Mouse (Mus musculus) C2C12 (cell line): ENCODE results near the gene Acan. TPM values are rescaled to one million over a fixed set of nuclear protein-coding genes. Genes with fewer than 3 reads are reported as not detected.
A peak's percentile ranks its signal among the peaks of the same experiment; 100 is the strongest.

ENCODE experiments used
- H3K27me3 ChIP-seq: one replicate; pipeline ENCODE4 v1.6.1; 2011; ENCODE audit not compliant: control insufficient read depth, insufficient read depth, insufficient read length
- H3K36me3 ChIP-seq: one replicate; pipeline ENCODE4 v1.6.1; 2011; ENCODE audit not compliant: control insufficient read depth, insufficient read depth
- H3K4me3 ChIP-seq: one replicate; pipeline ENCODE4 v1.5.1; 2011; ENCODE audit warnings: mild to moderate bottlenecking, control low read depth; ENCODE audit not compliant: poor library complexity, insufficient read depth, severe bottlenecking
- H3K79me2 ChIP-seq: one replicate; pipeline ENCODE4 v1.6.1; 2011; ENCODE audit not compliant: control insufficient read depth, insufficient read depth
- H3K79me3 ChIP-seq: one replicate; pipeline ENCODE4 v1.6.1; 2011; ENCODE audit warnings: low read depth, control low read depth
- H3ac ChIP-seq: one replicate; pipeline ENCODE3; 2011; ENCODE audit warnings: low read depth; ENCODE audit not compliant: control insufficient read depth, insufficient read length
- CEBPB ChIP-seq: IDR thresholded peaks from one replicate; pipeline ENCODE4 v1.6.1; 2011; ENCODE audit warnings: low read depth, mild to moderate bottlenecking, control low read depth, moderate library complexity
- CTCF ChIP-seq: IDR thresholded peaks from one replicate; pipeline ENCODE4 v1.5.1; 2011; ENCODE audit not compliant: control insufficient read depth, insufficient read depth, insufficient read length
- FOSL1 ChIP-seq: IDR thresholded peaks from one replicate; pipeline ENCODE4 v1.8.0; 2011; ENCODE audit warnings: mild to moderate bottlenecking, low read length; ENCODE audit not compliant: poor library complexity, insufficient read depth, severe bottlenecking
- MAX ChIP-seq: IDR thresholded peaks from one replicate; pipeline ENCODE4 v1.6.1; 2011; ENCODE audit warnings: mild to moderate bottlenecking, control low read depth
- MYOD1 ChIP-seq: IDR thresholded peaks from one replicate; pipeline ENCODE4 v1.6.1; 2011; ENCODE audit warnings: low read depth; ENCODE audit not compliant: control insufficient read depth, insufficient read length
- MYOG ChIP-seq: IDR thresholded peaks from one replicate; pipeline ENCODE4 v1.6.1; 2011; ENCODE audit not compliant: control insufficient read depth, insufficient read length; ENCODE audit errors: extremely low read depth
- USF1 ChIP-seq: IDR thresholded peaks from one replicate; pipeline ENCODE4 v1.6.1; 2011; ENCODE audit warnings: low read depth, mild to moderate bottlenecking, control low read depth, moderate library complexity
- polyA plus RNA-seq: library from polyadenylated mRNA; unstranded; fragments of >200 nt; fragmentation: generic; extraction: Trizol; gene quantifications from one replicate; pipeline ENCODE4 v1.2.1, GENCODE M21; 2012; ENCODE audit warnings: missing spikeins

Gene Acan
- polyA plus RNA-seq, 1 experiment: 0.01 TPM

GRCm38 (mm10) chr7:79080572-79081399 lies 27.5 kb downstream of the Acan start:
- TF ChIP-seq MYOG (no peak), CTCF (peak; percentile 83)
- H3ac ChIP-seq: no peak overlapping the region
- no peaks in the 10 kb centered on the region for H3K79me2 ChIP-seq
- H3K36me3 ChIP-seq: no peaks in the 10 kb centered on the region
- no peaks in the 10 kb centered on the region for H3K79me3 ChIP-seq
- H3K27me3 ChIP-seq: peaks cover 47% of the 10 kb centered on the region
- no peak overlapping the region for H3K4me3 ChIP-seq

- Histone ChIP-seq H3K79me3 (no peaks in the 10 kb centered on the region), H3K4me3 (no peak overlapping the region), H3K79me2 (no peaks in the 10 kb centered on the region), H3K27me3 (peaks cover 51% of the 10 kb centered on the region), H3ac (no peak overlapping the region), H3K36me3 (no peaks in the 10 kb centered on the region)
- TF ChIP-seq CTCF (no peak), USF1 (no peak), MYOD1 (no peak), MAX (no peak), MYOG (no peak), CEBPB (no peak), FOSL1 (no peak)
These were observed 35.8 kb downstream of the Acan start for GRCm38 (mm10) chr7:79089111-79089510.

- H3K79me2 ChIP-seq: no peaks in the 10 kb centered on the region
- no peaks in the 10 kb centered on the region for H3K79me3 ChIP-seq
- no peak overlapping the region for H3K4me3 ChIP-seq
- peaks cover 48% of the 10 kb centered on the region for H3K27me3 ChIP-seq
- H3ac ChIP-seq: no peak overlapping the region
- TF ChIP-seq MYOG: no peak
- no peak for TF ChIP-seq FOSL1
- TF ChIP-seq CTCF: no peak
- no peak for TF ChIP-seq MAX
- no peak for TF ChIP-seq USF1
- no peaks in the 10 kb centered on the region for H3K36me3 ChIP-seq
These were observed 43.2 kb downstream of the Acan start for GRCm38 (mm10) chr7:79096492-79096891.

GRCm38 (mm10) chr7:79113848-79114247 lies 60.6 kb downstream of the Acan start:
- H3K36me3 ChIP-seq: no peaks in the 10 kb centered on the region
- no peak for TF ChIP-seq FOSL1
- no peak for TF ChIP-seq MYOG
- TF ChIP-seq CTCF: no peak
- no peak for TF ChIP-seq MAX
- TF ChIP-seq USF1: no peak
- TF ChIP-seq MYOD1: no peak
- TF ChIP-seq CEBPB: no peak
- no peaks in the 10 kb centered on the region for H3K79me3 ChIP-seq
- H3K79me2 ChIP-seq: no peaks in the 10 kb centered on the region
- no peak overlapping the region for H3ac ChIP-seq
- peaks cover 57% of the 10 kb centered on the region for H3K27me3 ChIP-seq
- no peak overlapping the region for H3K4me3 ChIP-seq

GRCm38 (mm10) chr7:79123465-79123864 lies 70.2 kb downstream of the Acan start:
- Histone ChIP-seq H3K79me3 (no peaks in the 10 kb centered on the region), H3ac (no peak overlapping the region), H3K27me3 (peaks cover 4% of the 10 kb centered on the region), H3K4me3 (no peak overlapping the region), H3K36me3 (no peaks in the 10 kb centered on the region), H3K79me2 (no peaks in the 10 kb centered on the region)
- no peak for TF ChIP-seq FOSL1
- no peak for TF ChIP-seq MYOD1
- TF ChIP-seq MYOG: no peak
- no peak for TF ChIP-seq MAX
- no peak for TF ChIP-seq CTCF

- no peaks in the 10 kb centered on the region for H3K36me3 ChIP-seq
- H3ac ChIP-seq: no peak overlapping the region
- H3K79me3 ChIP-seq: no peaks in the 10 kb centered on the region
- no peaks in the 10 kb centered on the region for H3K79me2 ChIP-seq
- no peaks in the 10 kb centered on the region for H3K27me3 ChIP-seq
- no peak overlapping the region for H3K4me3 ChIP-seq
- TF ChIP-seq MAX (no peak), FOSL1 (no peak), MYOG (no peak), CEBPB (no peak), MYOD1 (no peak), USF1 (no peak), CTCF (no peak)
These were observed 76.6 kb downstream of the Acan start for GRCm38 (mm10) chr7:79129883-79130282.
